Mouse (Mus musculus) lung, postnatal 0 days (tissue): ENCODE measurements around the gene Clcn5. TPM values are rescaled to one million over a fixed set of nuclear protein-coding genes. Genes with fewer than 3 reads are reported as not detected.

Experiments
- ATAC-seq: fragments of 200-750 bp; cut with Nextera tagmentation; 2 replicates; pipeline ENCODE4 v1.8.0; 2017; ENCODE audit warnings: moderate library complexity
- DNase-seq: peaks from one replicate; pipeline ENCODE4 v3.0.0-alpha.2; 2016; ENCODE audit warnings: low spot score
- H3K27ac ChIP-seq: fragments of 300-500 bp; sonication (generic); 2 replicates; pipeline ENCODE4 v1.5.1; 2014; ENCODE audit warnings: antibody characterized with exemption, mild to moderate bottlenecking, low read length, mixed read lengths
- H3K27me3 ChIP-seq: fragments of 300-500 bp; sonication (generic); replicated peaks from 2 replicates; pipeline ENCODE4 v1.6.1; 2014; ENCODE audit warnings: low read length, mixed read lengths; ENCODE audit not compliant: insufficient read depth
- H3K36me3 ChIP-seq: fragments of 300-500 bp; sonication (generic); 2 replicates; pipeline ENCODE4 v1.6.1; 2014; ENCODE audit warnings: low read length, mixed read lengths; ENCODE audit not compliant: insufficient read depth
- H3K4me1 ChIP-seq: fragments of 300-500 bp; sonication (generic); 2 replicates; pipeline ENCODE4 v1.6.1; 2014; ENCODE audit warnings: antibody characterized with exemption, low read depth, low read length, mixed read lengths; ENCODE audit not compliant: insufficient read depth
- H3K4me2 ChIP-seq: fragments of 300-500 bp; sonication (generic); replicated peaks from 2 replicates; pipeline ENCODE4 v1.6.1; 2014; ENCODE audit warnings: low read depth, mild to moderate bottlenecking, low read length, moderate library complexity, mixed read lengths
- H3K4me3 ChIP-seq: fragments of 300-500 bp; sonication (generic); 2 replicates; pipeline ENCODE4 v1.5.1; 2014; ENCODE audit warnings: low read depth, low read length
- H3K9ac ChIP-seq: fragments of 300-500 bp; sonication (generic); replicated peaks from 2 replicates; pipeline ENCODE4 v1.6.1; 2014; ENCODE audit warnings: low read depth, mild to moderate bottlenecking
- H3K9me3 ChIP-seq: fragments of 300-500 bp; sonication (generic); 2 replicates; pipeline ENCODE4 v1.6.1; 2016; ENCODE audit warnings: low read length, mixed read lengths
- CTCF ChIP-seq: IDR thresholded peaks from 2 replicates; pipeline ENCODE4 v1.5.1; 2016; ENCODE audit warnings: antibody characterized with exemption, mild to moderate bottlenecking
- EP300 ChIP-seq: IDR thresholded peaks from 2 replicates; pipeline ENCODE4 v1.6.1; 2016; ENCODE audit warnings: antibody characterized with exemption, mild to moderate bottlenecking, control low read depth
- WGBS: fragments of 180-500 bp; shearing (Covaris S2); extraction: QIAGEN DNeasy Blood & Tissue Kit; methylation state at CpG from one replicate; pipeline ENCODE4 v1.1.7; 2014; 5-methylcytosine and 5-hydroxymethylcytosine counted together
- polyA plus RNA-seq: library from polyadenylated mRNA; unstranded; fragments of >200 nt; fragmentation: Nextera tagmentation; extraction: Ambion mirVana; gene quantifications from 2 replicates; pipeline ENCODE4 v1.2.1, GENCODE M21; 2015

The Clcn5 gene
- polyA plus RNA-seq, 1 experiment from 2014 or later, result 3.2 TPM

- H3K27ac ChIP-seq, result 0 out of 2 replicates have a peak overlapping the region, but pooled peaks have one; percentile 12
- peak; percentile 75 for ATAC-seq
These were observed 59.4 kb downstream of the Clcn5 start for GRCm38 (mm10) chrX:7259718-7260117.

GRCm38 (mm10) chrX:7256022-7256421 is 63.1 kb downstream of the Clcn5 start:
- no peak overlapping the region for H3K4me3 ChIP-seq
- no peaks in the 10 kb centered on the region for H3K27me3 ChIP-seq
- no peak overlapping the region for H3K4me2 ChIP-seq
- H3K27ac ChIP-seq, result no peak overlapping the region
- DNase-seq, result peak; percentile 50
- H3K36me3 ChIP-seq, result no peaks in the 10 kb centered on the region
- no peaks in the 10 kb centered on the region for H3K9me3 ChIP-seq
- no peaks in the 10 kb centered on the region for H3K4me1 ChIP-seq
- TF ChIP-seq CTCF, result no peak
- TF ChIP-seq EP300, result no peak
- 43% methylated on average over 3 of the region's 3 CpGs for WGBS
- no peak overlapping the region for H3K9ac ChIP-seq
- peak; percentile 50; the same call in 1 of the 2 replicates for ATAC-seq

More at GRCm38 (mm10) chrX:7259718-7260117, 59.4 kb downstream of the Clcn5 start:
- no peaks in the 10 kb centered on the region for H3K36me3 ChIP-seq
- DNase-seq, result peak; percentile 76
- H3K4me1 ChIP-seq, result no peaks in the 10 kb centered on the region
- no peak overlapping the region for H3K9ac ChIP-seq
- no peak overlapping the region for H3K4me3 ChIP-seq
- no peak for TF ChIP-seq CTCF
- TF ChIP-seq EP300, result 0 out of 2 replicates have a peak, but pooled peaks have one; percentile 12
- no peaks in the 10 kb centered on the region for H3K27me3 ChIP-seq
- no peak overlapping the region for H3K4me2 ChIP-seq
- no peaks in the 10 kb centered on the region for H3K9me3 ChIP-seq
- WGBS, result 42% methylated on average over 3 of the region's 3 CpGs

GRCm38 (mm10) chrX:7204099-7204498 is 115.1 kb downstream of the Clcn5 start:
- TF ChIP-seq CTCF, result no peak
- no peak for TF ChIP-seq EP300
- no peak overlapping the region for H3K9ac ChIP-seq
- 37% methylated on average over 5 of the region's 5 CpGs for WGBS
- no peaks in the 10 kb centered on the region for H3K36me3 ChIP-seq
- no peaks in the 10 kb centered on the region for H3K27me3 ChIP-seq
- DNase-seq, result no peak
- no peaks in the 10 kb centered on the region for H3K4me1 ChIP-seq
- no peak for ATAC-seq
- no peak overlapping the region for H3K4me3 ChIP-seq
- no peaks in the 10 kb centered on the region for H3K9me3 ChIP-seq
- no peak overlapping the region for H3K4me2 ChIP-seq
- H3K27ac ChIP-seq, result no peak overlapping the region

GRCm38 (mm10) chrX:7203535-7203934 is 115.6 kb downstream of the Clcn5 start:
- Histone ChIP-seq H3K27me3 (no peaks in the 10 kb centered on the region), H3K4me3 (no peak overlapping the region), H3K9ac (no peak overlapping the region), H3K27ac (no peak overlapping the region), H3K4me1 (no peaks in the 10 kb centered on the region), H3K4me2 (no peak overlapping the region), H3K36me3 (no peaks in the 10 kb centered on the region), H3K9me3 (no peaks in the 10 kb centered on the region)
- ATAC-seq (no peak), DNase-seq (no peak)
- TF ChIP-seq CTCF, result no peak
- no peak for TF ChIP-seq EP300
- 75% methylated on average over 3 of the region's 3 CpGs for WGBS

- Histone ChIP-seq H3K9ac (no peak overlapping the region), H3K9me3 (no peaks in the 10 kb centered on the region), H3K27me3 (no peaks in the 10 kb centered on the region), H3K4me3 (no peak overlapping the region), H3K36me3 (no peaks in the 10 kb centered on the region), H3K27ac (no peak overlapping the region), H3K4me2 (no peak overlapping the region), H3K4me1 (no peaks in the 10 kb centered on the region)
- 0 out of 2 replicates have a peak, but pooled peaks have one; percentile 11 for TF ChIP-seq EP300
- TF ChIP-seq CTCF, result no peak
- ATAC-seq (peak; percentile 91), DNase-seq (peak; percentile 75)
- 6% methylated on average over 1 of the region's 1 CpGs for WGBS
These were observed 121.3 kb downstream of the Clcn5 start for GRCm38 (mm10) chrX:7197833-7198232.

- WGBS, result 90% methylated on average over 4 of the region's 4 CpGs
These were observed 128.3 kb downstream of the Clcn5 start for GRCm38 (mm10) chrX:7190816-7191215.

More at GRCm38 (mm10) chrX:7190816-7191215, 128.3 kb downstream of the Clcn5 start:
- H3K9me3 ChIP-seq, result no peaks in the 10 kb centered on the region
- no peaks in the 10 kb centered on the region for H3K27me3 ChIP-seq
- ATAC-seq (no peak), DNase-seq (no peak)
- no peaks in the 10 kb centered on the region for H3K4me1 ChIP-seq
- H3K36me3 ChIP-seq, result no peaks in the 10 kb centered on the region
- no peak overlapping the region for H3K9ac ChIP-seq
- TF ChIP-seq CTCF, result no peak
- no peak for TF ChIP-seq EP300
- H3K27ac ChIP-seq, result no peak overlapping the region
- H3K4me3 ChIP-seq, result no peak overlapping the region
- H3K4me2 ChIP-seq, result no peak overlapping the region
